Mouse (Mus musculus): ENCODE results near the gene Sdhaf1. TPM values are rescaled to one million over a fixed set of nuclear protein-coding genes. Genes with fewer than 3 reads are reported as not detected.

Sdhaf1 gene
- polyA plus RNA-seq, 1 experiment from 2014 or later = 22.9 TPM

Other genes starting within 250 kb of the Sdhaf1 start
- 1.2 and 1.5 TPM in 2 replicates for gene Gm26920, start 233.5 kb downstream of the Sdhaf1 start, polyA plus RNA-seq (2015; fragmentation: Nextera tagmentation; extraction: Ambion mirVana)
- 16.2 and 16.4 TPM in 2 replicates for gene Zfp566, start 233.4 kb downstream of the Sdhaf1 start, polyA plus RNA-seq (2015; fragmentation: Nextera tagmentation; extraction: Ambion mirVana)
- gene Zfp260, start 229.1 kb downstream of the Sdhaf1 start, polyA plus RNA-seq (2015; fragmentation: Nextera tagmentation; extraction: Ambion mirVana) = 102 and 106 TPM in 2 replicates
- gene Zfp382, start 202.0 kb downstream of the Sdhaf1 start, polyA plus RNA-seq (2015; fragmentation: Nextera tagmentation; extraction: Ambion mirVana) = 13.4 and 13.8 TPM in 2 replicates
- 14.2 TPM in 2 replicates for gene Zfp146, start 154.1 kb downstream of the Sdhaf1 start, polyA plus RNA-seq (2015; fragmentation: Nextera tagmentation; extraction: Ambion mirVana)
- 5.3 and 6.9 TPM in 2 replicates for gene Cox7a1, start 139.8 kb downstream of the Sdhaf1 start, polyA plus RNA-seq (2015; fragmentation: Nextera tagmentation; extraction: Ambion mirVana)
- 79.5 and 83.0 TPM in 2 replicates for gene Capns1, start 125.1 kb downstream of the Sdhaf1 start, polyA plus RNA-seq (2015; fragmentation: Nextera tagmentation; extraction: Ambion mirVana)
- gene Polr2i, start 91.9 kb downstream of the Sdhaf1 start, polyA plus RNA-seq (2015; fragmentation: Nextera tagmentation; extraction: Ambion mirVana) = 176 and 184 TPM in 2 replicates
- 406 and 418 TPM in 2 replicates for gene Tbcb, start 91.6 kb downstream of the Sdhaf1 start, polyA plus RNA-seq (2015; fragmentation: Nextera tagmentation; extraction: Ambion mirVana)
- not detected in 2 replicates for gene Ovol3, start 88.2 kb downstream of the Sdhaf1 start, polyA plus RNA-seq (2015; fragmentation: Nextera tagmentation; extraction: Ambion mirVana)
- gene Thap8, start 43.8 kb downstream of the Sdhaf1 start, polyA plus RNA-seq (2015; fragmentation: Nextera tagmentation; extraction: Ambion mirVana) = 0.47 and 0.81 TPM in 2 replicates
- 3.8 and 4.0 TPM in 2 replicates for gene Wdr62, start 43.5 kb downstream of the Sdhaf1 start, polyA plus RNA-seq (2015; fragmentation: Nextera tagmentation; extraction: Ambion mirVana)
- 103 and 113 TPM in 2 replicates for gene Clip3, start 32.2 kb downstream of the Sdhaf1 start, polyA plus RNA-seq (2015; fragmentation: Nextera tagmentation; extraction: Ambion mirVana)
- gene Alkbh6, start 15.2 kb downstream of the Sdhaf1 start, polyA plus RNA-seq (2015; fragmentation: Nextera tagmentation; extraction: Ambion mirVana) = 120 and 123 TPM in 2 replicates
- gene Syne4, start 9.1 kb downstream of the Sdhaf1 start, polyA plus RNA-seq (2015; fragmentation: Nextera tagmentation; extraction: Ambion mirVana) = 19.0 and 27.3 TPM in 2 replicates
- 5.7 TPM in 1 of 2 replicates, not detected in the other for gene E130208F15Rik, start 2.2 kb downstream of the Sdhaf1 start, polyA plus RNA-seq (2015; fragmentation: Nextera tagmentation; extraction: Ambion mirVana)
- 10.8 and 12.7 TPM in 2 replicates for gene Lrfn3, start 38.9 kb upstream of the Sdhaf1 start, polyA plus RNA-seq (2015; fragmentation: Nextera tagmentation; extraction: Ambion mirVana)
- 35.3 and 40.8 TPM in 2 replicates for gene Tyrobp, start 89.9 kb upstream of the Sdhaf1 start, polyA plus RNA-seq (2015; fragmentation: Nextera tagmentation; extraction: Ambion mirVana)
- 1.0 TPM in 1 of 2 replicates, not detected in the other for gene Hcst, start 96.0 kb upstream of the Sdhaf1 start, polyA plus RNA-seq (2015; fragmentation: Nextera tagmentation; extraction: Ambion mirVana)
- 1.9 and 2.8 TPM in 2 replicates for gene Nfkbid, start 97.8 kb upstream of the Sdhaf1 start, polyA plus RNA-seq (2015; fragmentation: Nextera tagmentation; extraction: Ambion mirVana)
- gene Aplp1, start 121.6 kb upstream of the Sdhaf1 start, polyA plus RNA-seq (2015; fragmentation: Nextera tagmentation; extraction: Ambion mirVana) = 528 and 571 TPM in 2 replicates
- 3.3 and 3.9 TPM in 2 replicates for gene Kirrel2, start 133.8 kb upstream of the Sdhaf1 start, polyA plus RNA-seq (2015; fragmentation: Nextera tagmentation; extraction: Ambion mirVana)
- gene Nphs1, start 134.4 kb upstream of the Sdhaf1 start, polyA plus RNA-seq (2015; fragmentation: Nextera tagmentation; extraction: Ambion mirVana) = 0.77 and 1.0 TPM in 2 replicates
- gene Prodh2, start 169.7 kb upstream of the Sdhaf1 start, polyA plus RNA-seq (2015; fragmentation: Nextera tagmentation; extraction: Ambion mirVana) = not detected in 2 replicates
- gene Arhgap33, start 211.2 kb upstream of the Sdhaf1 start, polyA plus RNA-seq (2015; fragmentation: Nextera tagmentation; extraction: Ambion mirVana) = 86.8 and 95.2 TPM in 2 replicates
- 6.6 TPM in 2 replicates for gene Hspb6, start 228.3 kb upstream of the Sdhaf1 start, polyA plus RNA-seq (2015; fragmentation: Nextera tagmentation; extraction: Ambion mirVana)
- gene Proser3, start 228.4 kb upstream of the Sdhaf1 start, polyA plus RNA-seq (2015; fragmentation: Nextera tagmentation; extraction: Ambion mirVana) = 6.7 and 8.6 TPM in 2 replicates
- gene Lin37, start 235.9 kb upstream of the Sdhaf1 start, polyA plus RNA-seq (2015; fragmentation: Nextera tagmentation; extraction: Ambion mirVana) = 60.9 and 62.9 TPM in 2 replicates
- 92.6 and 113 TPM in 2 replicates for gene U2af1l4, start 239.4 kb upstream of the Sdhaf1 start, polyA plus RNA-seq (2015; fragmentation: Nextera tagmentation; extraction: Ambion mirVana)
- gene Gm49396, start 239.4 kb upstream of the Sdhaf1 start, polyA plus RNA-seq (2015; fragmentation: Nextera tagmentation; extraction: Ambion mirVana) = 14.5 and 15.1 TPM in 2 replicates
- gene Psenen, start 239.7 kb upstream of the Sdhaf1 start, polyA plus RNA-seq (2015; fragmentation: Nextera tagmentation; extraction: Ambion mirVana) = 126 and 147 TPM in 2 replicates
- gene Igflr1, start 241.5 kb upstream of the Sdhaf1 start, polyA plus RNA-seq (2015; fragmentation: Nextera tagmentation; extraction: Ambion mirVana) = 4.8 and 6.0 TPM in 2 replicates